Mouse (Mus musculus) bone marrow macrophage, adult 2 months (primary cell): ENCODE results near the gene Sstr4.

ENCODE experiments used
- CTCF ChIP-seq: IDR thresholded peaks from 2 replicates; pipeline ENCODE4 v1.5.1; 2012; ENCODE audit warnings: low read depth, mild to moderate bottlenecking, low read length, moderate library complexity
- POLR2A ChIP-seq: IDR thresholded peaks from 2 replicates; pipeline ENCODE4 v1.6.1; 2012; ENCODE audit warnings: mild to moderate bottlenecking, low read depth, low read length, borderline replicate concordance

DNA sequence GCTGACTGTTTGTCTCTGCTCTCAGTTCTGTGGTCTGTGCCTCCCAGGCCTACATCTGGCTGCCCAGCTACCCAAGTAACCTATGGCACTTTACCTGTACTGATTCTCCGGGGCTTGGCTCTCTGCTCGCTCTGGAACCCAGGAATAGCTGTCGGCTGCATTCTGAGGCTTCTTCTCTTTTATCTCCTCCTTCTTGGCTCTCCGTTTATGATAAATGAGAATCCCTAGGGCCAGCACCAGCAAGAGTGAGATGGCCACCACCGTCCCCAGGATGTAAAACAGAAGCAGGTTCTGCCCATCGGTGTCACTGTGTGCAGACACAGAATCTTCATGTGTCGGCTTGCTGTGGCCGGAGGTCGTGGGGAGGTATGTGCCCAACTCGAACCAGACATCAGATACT is 46.3 kb downstream of the Sstr4 start:
- TF ChIP-seq CTCF (no peak), POLR2A (no peak)
